Mouse (Mus musculus): ENCODE measurements around the gene Tnk2. TPM values are rescaled to one million over a fixed set of nuclear protein-coding genes. Genes with fewer than 3 reads are reported as not detected.

The Tnk2 gene
- polyA plus RNA-seq, 1 experiment from 2014 or later, result 7.5 TPM

- Histone ChIP-seq H3K4me3 (ENCODE audit: low read length) (no peak overlapping the region), H3K4me2 (ENCODE audit: low read depth, low read length) (no peak overlapping the region), H3K4me1 (ENCODE audit: control insufficient read depth, insufficient read depth, low read length) (peaks cover 15% of the 10 kb centered on the region), H3K36me3 (ENCODE audit: control insufficient read depth, insufficient read depth, low read length) (no peaks in the 10 kb centered on the region), H3K27me3 (replicated peaks; ENCODE audit: control insufficient read depth, insufficient read depth, low read length) (no peaks in the 10 kb centered on the region), H3K27ac (ENCODE audit: low read length) (peak overlapping the region; percentile 82), H3K9ac (ENCODE audit: low read depth, low read length) (peak overlapping the region; percentile 12; the same call in 1 of the 2 replicates), H3K9me3 (ENCODE audit: control insufficient read depth, low read length) (peaks cover 2% of the 10 kb centered on the region; the same call in 1 of the 2 replicates)
- WGBS, result 89% methylated on average over 8 of the region's 8 CpGs
- ATAC-seq, result no peak
Observed at GRCm38 (mm10) chr16:32709116-32709515, 65.4 kb downstream of the Tnk2 start.

GRCm38 (mm10) chr16:32710426-32711070 lies 66.9 kb downstream of the Tnk2 start:
- ATAC-seq, result no peak
- Histone ChIP-seq H3K27me3 (replicated peaks; ENCODE audit: control insufficient read depth, insufficient read depth, low read length) (no peaks in the 10 kb centered on the region), H3K36me3 (ENCODE audit: control insufficient read depth, insufficient read depth, low read length) (no peaks in the 10 kb centered on the region), H3K4me2 (ENCODE audit: low read depth, low read length) (no peak overlapping the region), H3K9ac (ENCODE audit: low read depth, low read length) (no peak overlapping the region), H3K27ac (ENCODE audit: low read length) (no peak overlapping the region), H3K4me1 (ENCODE audit: control insufficient read depth, insufficient read depth, low read length) (peaks cover 18% of the 10 kb centered on the region), H3K9me3 (ENCODE audit: control insufficient read depth, low read length) (peaks cover 1% of the 10 kb centered on the region; the same call in 1 of the 2 replicates), H3K4me3 (ENCODE audit: low read length) (no peak overlapping the region)
- 72% methylated on average over 14 of the region's 14 CpGs for WGBS

GRCm38 (mm10) chr16:32712202-32712601 lies 68.5 kb downstream of the Tnk2 start:
- ATAC-seq, result no peak
- H3K4me2 ChIP-seq (ENCODE audit: low read depth, low read length), result no peak overlapping the region
- H3K27me3 ChIP-seq (replicated peaks; ENCODE audit: control insufficient read depth, insufficient read depth, low read length), result no peaks in the 10 kb centered on the region
- H3K4me1 ChIP-seq (ENCODE audit: control insufficient read depth, insufficient read depth, low read length), result peaks cover 16% of the 10 kb centered on the region
- WGBS, result 89% methylated on average over 11 of the region's 11 CpGs
- no peaks in the 10 kb centered on the region for H3K9me3 ChIP-seq (ENCODE audit: control insufficient read depth, low read length)
- H3K36me3 ChIP-seq (ENCODE audit: control insufficient read depth, insufficient read depth, low read length), result no peaks in the 10 kb centered on the region
- H3K4me3 ChIP-seq (ENCODE audit: low read length), result no peak overlapping the region
- H3K27ac ChIP-seq (ENCODE audit: low read length), result no peak overlapping the region
- no peak overlapping the region for H3K9ac ChIP-seq (ENCODE audit: low read depth, low read length)

- WGBS, result 66% methylated on average over 6 of the region's 6 CpGs
- ATAC-seq, result no peak
- no peak overlapping the region for H3K4me3 ChIP-seq (ENCODE audit: low read length)
- peaks cover 7% of the 10 kb centered on the region for H3K4me1 ChIP-seq (ENCODE audit: control insufficient read depth, insufficient read depth, low read length)
- H3K36me3 ChIP-seq (ENCODE audit: control insufficient read depth, insufficient read depth, low read length), result no peaks in the 10 kb centered on the region
- no peaks in the 10 kb centered on the region for H3K27me3 ChIP-seq (replicated peaks; ENCODE audit: control insufficient read depth, insufficient read depth, low read length)
- no peaks in the 10 kb centered on the region for H3K9me3 ChIP-seq (ENCODE audit: control insufficient read depth, low read length)
- H3K4me2 ChIP-seq (ENCODE audit: low read depth, low read length), result no peak overlapping the region
- H3K27ac ChIP-seq (ENCODE audit: low read length), result no peak overlapping the region
- no peak overlapping the region for H3K9ac ChIP-seq (ENCODE audit: low read depth, low read length)
Observed at GRCm38 (mm10) chr16:32713556-32713955, 69.9 kb downstream of the Tnk2 start.

- Histone ChIP-seq H3K36me3 (ENCODE audit: control insufficient read depth, insufficient read depth, low read length) (no peaks in the 10 kb centered on the region), H3K9ac (ENCODE audit: low read depth, low read length) (no peak overlapping the region), H3K4me2 (ENCODE audit: low read depth, low read length) (peak overlapping the region; percentile 30; the same call in 1 of the 2 replicates), H3K4me1 (ENCODE audit: control insufficient read depth, insufficient read depth, low read length) (0 out of 2 replicates have a peak, but pooled peaks cover 3% of the 10 kb centered on the region), H3K9me3 (ENCODE audit: control insufficient read depth, low read length) (no peaks in the 10 kb centered on the region), H3K27ac (ENCODE audit: low read length) (no peak overlapping the region), H3K27me3 (replicated peaks; ENCODE audit: control insufficient read depth, insufficient read depth, low read length) (no peaks in the 10 kb centered on the region), H3K4me3 (ENCODE audit: low read length) (no peak overlapping the region)
- 0 out of 2 replicates have a peak, but pooled peaks have one; percentile 26 for ATAC-seq
- WGBS, result 21% methylated on average over 13 of the region's 13 CpGs
Observed at GRCm38 (mm10) chr16:32715364-32715763, 71.7 kb downstream of the Tnk2 start.

- Histone ChIP-seq H3K36me3 (ENCODE audit: control insufficient read depth, insufficient read depth, low read length) (no peaks in the 10 kb centered on the region), H3K27me3 (replicated peaks; ENCODE audit: control insufficient read depth, insufficient read depth, low read length) (no peaks in the 10 kb centered on the region), H3K4me2 (ENCODE audit: low read depth, low read length) (no peak overlapping the region), H3K9me3 (ENCODE audit: control insufficient read depth, low read length) (no peaks in the 10 kb centered on the region), H3K4me3 (ENCODE audit: low read length) (no peak overlapping the region), H3K9ac (ENCODE audit: low read depth, low read length) (no peak overlapping the region), H3K27ac (ENCODE audit: low read length) (peak overlapping the region; percentile 60), H3K4me1 (ENCODE audit: control insufficient read depth, insufficient read depth, low read length) (no peaks in the 10 kb centered on the region; the same call in 1 of the 2 replicates)
- peak; percentile 60 for ATAC-seq
- WGBS, result 51% methylated on average over 7 of the region's 7 CpGs
Observed at GRCm38 (mm10) chr16:32723163-32723562, 79.5 kb downstream of the Tnk2 start.

GRCm38 (mm10) chr16:32723767-32724166 lies 80.1 kb downstream of the Tnk2 start:
- H3K4me3 ChIP-seq (ENCODE audit: low read length), result no peak overlapping the region
- no peaks in the 10 kb centered on the region for H3K9me3 ChIP-seq (ENCODE audit: control insufficient read depth, low read length)
- peak; percentile 68 for ATAC-seq
- 46% methylated on average over 4 of the region's 4 CpGs for WGBS
- H3K27ac ChIP-seq (ENCODE audit: low read length), result peak overlapping the region; percentile 60
- H3K4me2 ChIP-seq (ENCODE audit: low read depth, low read length), result no peak overlapping the region
- H3K4me1 ChIP-seq (ENCODE audit: control insufficient read depth, insufficient read depth, low read length), result peaks cover 2% of the 10 kb centered on the region; the same call in 1 of the 2 replicates
- no peaks in the 10 kb centered on the region for H3K36me3 ChIP-seq (ENCODE audit: control insufficient read depth, insufficient read depth, low read length)
- H3K27me3 ChIP-seq (replicated peaks; ENCODE audit: control insufficient read depth, insufficient read depth, low read length), result no peaks in the 10 kb centered on the region
- H3K9ac ChIP-seq (ENCODE audit: low read depth, low read length), result no peak overlapping the region

- Histone ChIP-seq H3K9ac (ENCODE audit: low read depth, low read length) (no peak overlapping the region), H3K4me3 (ENCODE audit: low read length) (no peak overlapping the region), H3K27me3 (replicated peaks; ENCODE audit: control insufficient read depth, insufficient read depth, low read length) (no peaks in the 10 kb centered on the region), H3K36me3 (ENCODE audit: control insufficient read depth, insufficient read depth, low read length) (no peaks in the 10 kb centered on the region), H3K4me2 (ENCODE audit: low read depth, low read length) (no peak overlapping the region), H3K4me1 (ENCODE audit: control insufficient read depth, insufficient read depth, low read length) (peaks cover 7% of the 10 kb centered on the region), H3K9me3 (ENCODE audit: control insufficient read depth, low read length) (no peaks in the 10 kb centered on the region), H3K27ac (ENCODE audit: low read length) (no peak overlapping the region)
- 79% methylated on average over 2 of the region's 2 CpGs for WGBS
- no peak for ATAC-seq
Observed at GRCm38 (mm10) chr16:32724259-32724658, 80.6 kb downstream of the Tnk2 start.

GRCm38 (mm10) chr16:32726501-32726900 lies 82.8 kb downstream of the Tnk2 start:
- ATAC-seq, result no peak
- Histone ChIP-seq H3K9me3 (ENCODE audit: control insufficient read depth, low read length) (no peaks in the 10 kb centered on the region), H3K27me3 (replicated peaks; ENCODE audit: control insufficient read depth, insufficient read depth, low read length) (no peaks in the 10 kb centered on the region), H3K4me3 (ENCODE audit: low read length) (no peak overlapping the region), H3K4me2 (ENCODE audit: low read depth, low read length) (no peak overlapping the region), H3K9ac (ENCODE audit: low read depth, low read length) (no peak overlapping the region), H3K36me3 (ENCODE audit: control insufficient read depth, insufficient read depth, low read length) (no peaks in the 10 kb centered on the region), H3K4me1 (ENCODE audit: control insufficient read depth, insufficient read depth, low read length) (peaks cover 12% of the 10 kb centered on the region), H3K27ac (ENCODE audit: low read length) (no peak overlapping the region)

GRCm38 (mm10) chr16:32728240-32728639 lies 84.6 kb downstream of the Tnk2 start:
- Histone ChIP-seq H3K36me3 (ENCODE audit: control insufficient read depth, insufficient read depth, low read length) (no peaks in the 10 kb centered on the region), H3K4me3 (ENCODE audit: low read length) (no peak overlapping the region), H3K4me2 (ENCODE audit: low read depth, low read length) (no peak overlapping the region), H3K9me3 (ENCODE audit: control insufficient read depth, low read length) (no peaks in the 10 kb centered on the region), H3K9ac (ENCODE audit: low read depth, low read length) (no peak overlapping the region), H3K4me1 (ENCODE audit: control insufficient read depth, insufficient read depth, low read length) (peaks cover 12% of the 10 kb centered on the region), H3K27ac (ENCODE audit: low read length) (peak overlapping the region; percentile 71; the same call in 1 of the 2 replicates), H3K27me3 (replicated peaks; ENCODE audit: control insufficient read depth, insufficient read depth, low read length) (no peaks in the 10 kb centered on the region)
- peak; percentile 72 for ATAC-seq

All from intestine, embryonic 16.5 days (tissue).